Mouse (Mus musculus) kidney, adult 18-20 months (tissue): ENCODE results near the gene Cyp27b1.
"Not testable (repeated sequence)": the region's sequence is repeated elsewhere in the genome, so short reads cannot be mapped to it uniquely, and the experiment has no call there.

Experiments
- DNase-seq: peaks from one replicate; pipeline ENCODE4 v3.0.0; 2021

Gene Cyp27b1

GRCm38 (mm10) chr10:127071203-127071602, 23.2 kb downstream of the Cyp27b1 start:
- no peak for DNase-seq

GRCm38 (mm10) chr10:127072270-127072669, 24.2 kb downstream of the Cyp27b1 start:
- DNase-seq: not testable (repeated sequence)

- DNase-seq: not testable (repeated sequence)
Observed at GRCm38 (mm10) chr10:127072969-127073368, 24.9 kb downstream of the Cyp27b1 start.

GRCm38 (mm10) chr10:127073981-127074380, 25.9 kb downstream of the Cyp27b1 start:
- DNase-seq: no peak

GRCm38 (mm10) chr10:127075080-127075479, 27.0 kb downstream of the Cyp27b1 start, which contains the start of gene Agap2:
Gene Agap2, plus strand, starts transcription at chr10:127075284.
- DNase-seq: no peak

GRCm38 (mm10) chr10:127075651-127076050, 27.6 kb downstream of the Cyp27b1 start:
- no peak for DNase-seq

GRCm38 (mm10) chr10:127076082-127076481, 28.0 kb downstream of the Cyp27b1 start:
- DNase-seq: no peak

- no peak for DNase-seq
Observed at GRCm38 (mm10) chr10:127077515-127077914, 29.5 kb downstream of the Cyp27b1 start.

GRCm38 (mm10) chr10:127078001-127078676, 30.1 kb downstream of the Cyp27b1 start:
- no peak for DNase-seq

GRCm38 (mm10) chr10:127078677-127079575, 30.9 kb downstream of the Cyp27b1 start:
- no peak for DNase-seq

GRCm38 (mm10) chr10:127079665-127080391, 31.8 kb downstream of the Cyp27b1 start:
- no peak for DNase-seq

GRCm38 (mm10) chr10:127080901-127081780, 33.1 kb downstream of the Cyp27b1 start:
- DNase-seq: no peak

GRCm38 (mm10) chr10:127081996-127082620, 34.1 kb downstream of the Cyp27b1 start:
- DNase-seq: no peak

GRCm38 (mm10) chr10:127083292-127083914, 35.4 kb downstream of the Cyp27b1 start:
- DNase-seq: no peak

- no peak for DNase-seq
Observed at GRCm38 (mm10) chr10:127083915-127084306, 35.9 kb downstream of the Cyp27b1 start.

- DNase-seq: no peak
Observed at GRCm38 (mm10) chr10:127085052-127085451, 37.0 kb downstream of the Cyp27b1 start.

- no peak for DNase-seq
Observed at GRCm38 (mm10) chr10:127085633-127086032, 37.6 kb downstream of the Cyp27b1 start.

- DNase-seq: peak; percentile 76
Observed at GRCm38 (mm10) chr10:127090560-127091411, 42.7 kb downstream of the Cyp27b1 start.

- peak; percentile 39 for DNase-seq
Observed at GRCm38 (mm10) chr10:127091507-127092396, 43.7 kb downstream of the Cyp27b1 start.
